Mouse (Mus musculus) layer of hippocampus, adult 9-11 months (tissue): ENCODE results near the gene Nrarp.

Experiments used
- DNase-seq: peaks from one replicate; pipeline ENCODE4 v3.0.0; 2022

Nrarp gene

DNA sequence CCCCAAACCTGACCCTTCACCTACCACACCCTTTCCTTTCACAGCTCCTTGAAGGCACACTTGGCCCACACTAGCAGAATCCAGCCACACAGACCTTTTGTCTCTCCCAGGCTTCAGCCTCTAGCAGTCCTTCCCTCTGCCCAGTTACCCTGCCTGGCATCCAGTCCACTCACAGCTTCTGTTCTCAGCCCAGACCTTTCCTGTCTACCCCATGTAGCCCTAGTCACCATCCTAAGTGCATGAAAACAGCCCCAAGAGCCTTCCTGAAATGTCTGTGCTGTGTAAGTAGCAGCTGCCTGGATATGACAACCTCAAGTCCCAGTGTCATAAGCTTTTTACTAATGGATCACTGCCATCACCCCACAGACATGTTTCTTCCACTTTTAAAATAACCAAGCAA is 17.4 kb downstream of the Nrarp start:
- no peak for DNase-seq

DNA sequence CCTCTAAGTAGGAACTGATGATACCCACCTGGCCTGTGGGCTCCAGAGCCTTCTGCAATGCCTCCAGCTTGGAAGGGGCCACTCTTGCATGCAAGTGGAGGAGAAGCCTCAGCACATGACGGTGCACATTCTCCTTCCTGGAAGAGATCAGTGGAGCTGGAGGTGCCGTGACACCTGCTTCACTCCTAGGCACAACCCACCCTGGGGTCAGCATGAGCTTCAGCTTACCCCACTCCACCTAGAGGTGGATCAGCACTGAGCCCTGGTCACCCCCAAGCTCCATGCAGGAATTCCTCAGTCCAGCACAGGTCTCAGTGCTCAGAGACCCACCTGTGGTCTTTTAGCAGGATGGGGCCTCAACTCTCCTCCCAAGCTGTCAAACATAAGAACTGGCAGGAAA is 20.1 kb downstream of the Nrarp start:
- DNase-seq, result no peak

DNA sequence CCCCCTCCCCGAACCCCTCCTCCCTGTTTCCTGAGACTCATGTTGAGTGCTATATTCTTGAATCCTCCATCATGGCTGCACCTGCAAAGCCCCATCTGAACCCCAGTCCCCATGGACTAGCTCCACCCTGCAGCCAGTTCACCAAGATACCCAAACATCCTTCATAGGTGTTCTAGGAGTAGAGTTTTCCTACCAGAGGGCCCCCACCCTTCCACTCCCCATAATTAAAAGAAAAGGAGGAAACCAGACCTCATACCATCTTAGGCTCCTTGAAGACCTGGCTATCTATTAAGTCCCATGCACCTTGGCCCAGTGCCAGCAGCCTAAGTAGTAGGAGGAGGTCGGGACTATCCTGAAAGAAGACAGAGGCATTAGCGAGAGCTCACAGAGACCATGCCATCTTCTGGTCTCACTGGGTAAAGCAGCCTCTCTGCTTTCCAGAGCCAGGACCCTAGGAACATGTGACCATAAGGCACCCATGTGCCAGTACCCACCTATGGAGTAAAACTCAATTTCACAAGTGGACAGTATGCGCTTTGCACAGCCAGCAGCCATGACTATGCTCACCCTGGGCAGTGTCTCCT is 23.2 kb downstream of the Nrarp start:
- DNase-seq, result no peak

DNA sequence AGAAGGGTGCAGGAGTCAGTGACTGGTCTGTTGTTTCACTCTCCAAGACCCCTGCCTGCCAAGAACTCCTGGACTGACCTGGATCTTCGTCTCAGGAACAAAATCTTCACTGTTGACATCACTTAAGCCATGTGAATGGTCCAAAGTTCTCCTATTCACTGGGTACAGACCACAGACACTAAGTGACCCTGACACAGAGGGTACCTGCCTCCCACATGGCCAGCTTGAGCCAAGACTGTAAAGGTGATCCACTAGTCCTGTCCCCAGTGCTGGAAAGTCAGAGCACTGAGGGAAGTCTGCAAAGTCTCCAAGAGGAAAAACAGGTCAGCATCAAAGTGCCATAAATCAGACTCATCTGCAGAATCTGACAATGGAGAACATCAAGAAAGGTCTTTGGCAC is 27.0 kb downstream of the Nrarp start:
- DNase-seq, result no peak

DNA sequence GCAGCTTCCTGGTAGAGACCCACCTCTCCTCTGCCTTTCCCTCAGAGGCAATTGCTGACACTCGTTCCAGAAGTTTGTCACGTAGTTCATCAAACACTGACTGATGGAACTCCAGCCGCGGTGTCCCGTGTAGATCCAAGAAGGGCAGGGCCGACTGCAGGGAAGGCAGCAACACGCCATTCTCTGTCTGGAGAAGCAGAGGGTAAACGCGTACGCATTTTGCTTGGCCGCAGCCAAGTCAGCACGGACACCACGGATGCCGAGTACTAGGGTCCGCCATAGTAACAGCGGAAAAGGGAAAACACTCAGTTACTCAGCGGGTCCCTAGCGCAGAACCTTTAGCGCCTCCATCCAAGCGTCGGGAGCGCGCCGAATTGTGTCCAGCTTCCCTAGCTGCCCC is 30.1 kb downstream of the Nrarp start:
- no peak for DNase-seq

DNA sequence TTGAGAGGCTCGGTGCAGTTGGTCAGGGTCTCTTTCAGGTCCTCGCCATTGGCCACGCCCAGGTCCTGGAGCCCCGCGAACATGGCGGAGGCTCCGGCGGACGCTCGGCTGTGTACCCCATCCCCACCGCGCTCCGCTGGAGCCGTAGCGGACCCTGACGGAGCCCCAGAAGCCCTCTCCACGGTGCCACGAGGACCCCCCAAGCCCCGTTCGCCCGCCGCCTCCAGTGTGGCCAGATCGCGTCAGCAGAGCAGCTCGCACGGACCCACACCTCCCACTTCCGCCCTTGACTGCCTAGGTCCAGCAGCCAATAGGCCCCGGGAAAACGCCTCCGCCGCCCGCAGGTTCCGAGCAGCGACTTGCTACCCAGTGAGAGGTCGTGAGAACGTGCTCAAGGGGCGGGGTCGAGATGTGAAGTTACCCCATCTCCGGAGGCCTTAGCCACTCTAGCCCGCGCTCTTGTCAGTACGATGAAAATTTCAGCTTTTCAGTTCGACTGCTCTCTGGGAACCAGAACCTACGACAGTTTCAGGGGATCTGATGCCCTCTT is 30.6 kb downstream of the Nrarp start, which contains the start of gene Nelfb:
Nelfb (minus strand) TSS at position 369 of the 550 bp plus-strand sequence.
- DNase-seq, result peak; percentile 86

DNA sequence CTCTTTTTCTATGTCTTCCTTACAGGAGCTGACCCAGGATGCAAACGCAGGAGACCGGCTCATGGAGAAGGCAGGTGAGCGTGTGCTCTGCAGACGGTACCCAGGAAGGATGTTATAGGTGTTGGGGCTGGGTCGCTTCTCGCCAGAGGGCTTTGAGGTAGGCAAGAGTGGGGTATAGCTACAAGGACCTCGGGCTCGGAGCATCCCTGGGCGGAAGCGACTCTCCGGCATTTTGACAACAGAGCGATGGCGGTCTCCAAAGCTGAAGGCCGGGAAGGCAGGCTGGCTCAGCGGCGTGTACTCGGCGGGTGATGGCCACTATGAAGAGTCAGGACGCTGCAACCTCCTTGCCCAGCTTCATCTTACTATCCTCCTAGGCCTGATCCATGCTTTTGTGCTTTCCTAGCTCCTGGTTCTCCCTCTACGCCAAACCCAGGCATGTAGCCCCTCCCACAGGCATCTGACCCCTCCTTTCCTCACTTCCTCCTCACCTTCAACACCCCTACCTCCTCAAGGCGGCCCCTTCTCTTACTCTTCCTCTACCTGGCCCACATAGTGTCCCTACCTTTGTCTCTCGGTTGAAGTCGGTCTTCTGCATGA is 32.8 kb downstream of the Nrarp start:
- DNase-seq, result no peak

DNA sequence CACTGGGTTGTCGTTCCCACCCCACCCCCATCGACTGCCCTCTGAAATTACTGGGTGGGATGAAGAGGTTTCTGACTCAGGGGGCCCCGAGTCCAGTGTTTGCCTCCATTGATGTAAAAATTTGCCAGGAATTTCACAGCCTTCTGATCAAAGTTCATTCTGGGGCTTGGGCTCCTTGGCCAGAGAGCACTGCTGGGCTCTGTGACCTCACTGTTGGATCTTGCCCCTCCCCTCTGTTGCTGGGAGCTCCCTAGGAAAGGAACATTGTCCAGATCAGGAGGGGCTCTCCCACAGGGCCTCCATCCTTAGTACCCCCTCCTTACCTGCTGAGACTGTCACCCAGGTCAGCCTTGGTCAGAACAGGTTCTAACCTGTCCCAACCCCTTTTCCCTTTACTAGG is 33.9 kb downstream of the Nrarp start, which contains the start of gene Stpg3:
Stpg3 (minus strand) TSS at position 194 of the 400 bp plus-strand sequence.
- DNase-seq, result no peak

DNA sequence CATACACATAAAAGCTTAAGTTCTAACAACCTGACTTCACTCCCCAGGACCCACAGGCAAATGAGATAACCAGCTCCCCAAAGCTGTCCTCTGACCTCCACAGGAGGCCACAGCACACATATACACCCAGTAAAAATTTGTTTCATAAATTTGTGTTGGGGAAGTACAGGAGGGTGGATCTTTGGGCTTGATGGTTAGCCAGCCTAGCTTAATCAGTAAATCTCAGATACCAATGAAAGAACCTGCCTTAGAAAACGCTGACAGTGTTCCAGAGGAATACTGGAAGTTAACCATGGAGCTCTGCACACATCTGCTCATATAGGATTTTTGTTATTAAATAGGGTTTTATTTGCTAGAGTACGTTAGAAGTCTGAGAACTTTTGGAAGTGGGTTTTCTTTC is 37.1 kb downstream of the Nrarp start:
- DNase-seq, result no peak

DNA sequence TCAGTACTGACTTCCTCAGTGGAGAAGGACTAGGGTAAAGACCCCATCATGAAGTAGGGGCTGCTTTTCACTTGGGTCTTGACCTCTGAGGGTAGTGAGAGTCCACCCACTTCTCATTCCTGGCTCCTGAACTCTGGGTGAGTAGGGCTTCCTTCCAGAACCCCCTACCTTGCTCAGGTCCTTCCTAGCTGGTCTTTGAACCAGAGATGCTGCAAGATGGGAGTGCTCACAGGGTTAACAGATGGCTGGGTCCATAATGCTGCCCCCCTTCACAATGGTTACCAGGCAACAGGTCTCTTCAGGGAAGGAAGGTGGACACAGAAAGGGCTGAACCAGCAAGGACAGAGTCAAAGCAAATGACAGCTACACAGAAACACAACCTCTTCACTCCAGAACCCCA is 37.9 kb downstream of the Nrarp start, which contains the start of gene Fam166a:
Fam166a (plus strand) TSS at position 301 of the 400 bp plus-strand sequence.
- DNase-seq, result no peak

DNA sequence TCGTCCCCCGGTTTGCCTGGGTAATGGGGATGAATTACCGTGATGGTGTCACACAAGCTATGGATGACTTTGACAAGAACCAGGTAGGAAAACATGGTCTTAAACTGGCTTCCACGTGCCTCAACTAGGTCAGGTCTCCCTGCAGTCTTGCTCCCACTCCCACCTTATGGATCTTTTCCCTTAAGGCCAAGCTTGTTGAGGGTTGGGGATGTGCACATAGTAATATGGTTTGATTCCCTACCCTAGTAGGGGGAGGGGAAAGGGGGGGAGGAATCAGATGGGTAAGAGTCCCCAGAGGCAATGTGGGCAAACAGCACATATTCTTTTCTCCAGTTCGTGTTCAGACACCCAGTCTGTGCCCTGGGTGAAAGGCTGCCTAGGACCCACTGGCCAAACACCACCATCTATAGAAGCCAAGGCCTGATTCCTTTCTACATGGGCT is 40.8 kb downstream of the Nrarp start:
- no peak for DNase-seq

DNA sequence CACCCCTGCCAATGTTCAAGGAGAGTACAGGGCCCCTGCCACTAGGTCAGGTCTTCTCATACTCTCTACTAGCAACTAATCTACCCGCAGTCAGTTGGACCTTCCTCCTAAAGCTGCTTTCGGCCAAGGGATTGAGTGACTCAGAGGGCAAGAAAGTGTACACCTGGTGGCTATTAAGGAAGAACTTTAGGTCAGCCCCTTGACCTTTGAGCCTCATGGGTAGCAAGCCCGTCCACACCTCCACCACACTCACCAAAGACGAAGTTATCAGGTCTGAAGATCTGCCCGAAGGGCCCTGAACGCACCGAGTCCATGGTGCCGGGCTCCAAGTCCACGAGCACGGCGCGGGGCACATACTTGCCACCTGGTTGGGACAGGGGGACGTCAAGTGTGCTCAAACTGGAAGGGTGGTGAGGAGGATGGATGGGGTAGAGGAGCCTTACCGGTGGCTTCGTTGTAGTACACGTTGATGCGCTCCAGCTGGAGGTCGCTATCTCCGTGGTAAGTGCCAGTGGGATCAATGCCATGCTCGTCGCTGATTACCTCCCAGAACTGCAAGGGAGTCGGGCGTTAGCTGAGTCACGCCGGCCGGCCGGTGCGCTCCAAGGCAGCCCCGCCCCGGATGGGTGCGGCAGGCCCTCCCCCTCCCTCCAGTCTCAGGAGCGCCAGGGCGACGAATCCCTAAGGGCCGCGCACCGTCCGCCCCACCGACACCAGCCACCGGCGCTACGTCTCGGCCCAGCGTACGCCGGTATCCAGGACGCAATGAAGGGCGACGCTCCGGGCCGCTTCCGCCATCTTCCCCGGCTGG is 43.3 kb downstream of the Nrarp start:
- DNase-seq, result peak; percentile 83

DNA sequence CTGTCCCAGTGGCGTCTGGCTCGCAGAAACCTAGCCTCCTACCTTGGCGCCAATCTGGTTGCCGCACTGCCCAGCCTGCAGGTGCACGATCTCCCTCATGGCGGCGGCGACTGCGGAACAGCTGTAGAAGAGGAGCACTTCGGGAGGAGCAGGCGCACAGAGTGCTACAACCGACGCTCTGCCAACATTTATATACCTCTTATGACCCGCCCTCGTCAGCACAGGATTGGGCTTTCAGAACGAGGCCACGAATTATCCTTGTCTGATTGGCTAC is 43.9 kb downstream of the Nrarp start, which contains the start of gene Tubb4b:
Tubb4b (minus strand) TSS at position 211 of the 274 bp plus-strand sequence.
- DNase-seq, result no peak

DNA sequence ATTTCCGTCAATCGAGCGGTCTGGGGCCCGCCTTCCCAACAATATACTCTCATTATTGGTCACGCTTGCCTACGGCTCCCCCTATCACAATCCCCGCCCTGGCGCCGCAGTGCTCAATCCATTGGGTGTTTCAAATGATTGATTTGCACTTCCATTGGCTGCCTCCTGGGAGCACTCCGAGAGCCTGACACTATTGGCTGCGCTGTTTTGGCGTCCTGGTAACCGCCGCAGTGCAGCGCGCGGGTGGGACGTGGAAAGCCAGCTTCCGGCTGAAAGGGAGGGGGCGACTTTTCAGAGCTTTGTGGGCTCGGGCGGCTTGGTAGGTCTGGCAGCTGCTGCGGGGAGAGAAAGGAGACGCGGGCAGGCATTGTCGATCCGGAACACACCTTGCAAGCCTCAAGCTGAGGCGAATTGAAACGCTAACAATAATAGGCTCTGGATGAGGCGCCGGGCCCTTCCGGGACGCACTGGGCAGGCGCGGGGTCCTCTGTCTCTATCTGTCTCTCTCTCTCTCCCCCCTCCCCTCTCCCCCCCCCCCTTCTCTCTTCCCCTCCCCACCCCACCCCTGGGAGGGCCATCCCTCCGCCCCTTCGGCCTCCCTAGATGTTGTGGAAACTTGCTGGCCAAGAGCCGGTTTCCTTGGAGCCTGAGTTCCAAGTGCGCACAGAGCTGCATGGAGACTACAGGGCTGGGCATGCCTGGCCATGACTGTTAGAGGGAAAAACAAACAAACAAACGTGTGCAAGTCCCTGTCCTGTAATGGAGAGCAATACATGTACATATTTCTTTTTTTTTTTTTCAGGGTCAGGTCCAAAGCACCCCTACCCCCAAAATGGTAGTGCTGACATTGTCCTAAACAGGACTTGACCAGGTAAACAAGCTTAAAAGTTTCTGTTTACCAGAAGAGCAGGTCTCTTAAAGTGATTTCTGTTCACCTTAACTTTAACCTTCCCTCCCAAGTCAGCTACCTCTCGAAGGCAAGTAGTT is 44.5 kb downstream of the Nrarp start:
- DNase-seq, result peak; percentile 100

DNA sequence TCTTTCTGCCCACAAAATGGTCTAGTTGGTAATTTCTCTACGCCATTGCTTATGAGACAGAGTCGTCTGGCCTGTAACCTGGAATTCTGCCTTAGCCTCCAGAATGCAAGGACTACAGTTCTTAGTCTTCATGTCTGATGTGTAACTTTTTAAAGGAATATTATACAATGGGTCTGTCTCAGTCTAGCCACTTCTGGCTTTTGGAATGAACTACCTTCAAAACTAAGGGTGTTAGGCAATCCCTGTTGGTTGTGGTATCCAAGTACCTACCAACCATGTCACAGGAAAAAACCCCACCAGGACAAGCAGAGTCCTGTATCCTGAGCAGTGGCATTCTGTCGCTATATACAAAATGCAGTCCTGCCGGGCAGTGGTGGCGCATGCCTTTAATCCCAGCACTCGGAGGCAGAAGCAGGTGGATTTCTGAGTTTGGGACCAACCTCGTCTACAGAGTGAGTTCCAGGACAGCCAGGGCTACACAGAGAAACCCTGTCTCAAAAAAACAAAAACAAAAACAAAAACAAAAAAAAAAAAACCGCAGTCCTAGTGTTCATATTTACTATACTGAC is 45.3 kb downstream of the Nrarp start:
- no peak for DNase-seq

DNA sequence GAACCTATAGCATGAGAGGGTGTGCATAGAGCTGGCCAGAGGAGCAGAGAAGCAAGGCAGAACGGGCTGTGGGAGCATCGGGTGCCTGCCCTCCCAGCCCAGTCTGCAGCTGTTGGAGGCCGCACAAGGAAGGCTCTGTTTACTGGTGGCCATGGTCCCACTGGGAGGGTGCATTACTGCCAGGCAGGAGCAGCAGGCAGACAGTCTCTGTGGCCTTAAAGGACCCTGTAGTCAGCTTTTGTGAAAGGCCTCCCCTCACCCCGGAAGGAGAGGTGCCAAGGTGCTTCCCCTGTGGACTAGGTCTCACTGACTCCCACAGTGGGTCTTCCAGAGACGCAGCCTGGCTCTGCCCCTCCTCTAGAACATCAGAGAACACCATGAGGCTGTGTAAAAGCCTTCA is 46.3 kb downstream of the Nrarp start:
- DNase-seq, result peak; percentile 83

DNA sequence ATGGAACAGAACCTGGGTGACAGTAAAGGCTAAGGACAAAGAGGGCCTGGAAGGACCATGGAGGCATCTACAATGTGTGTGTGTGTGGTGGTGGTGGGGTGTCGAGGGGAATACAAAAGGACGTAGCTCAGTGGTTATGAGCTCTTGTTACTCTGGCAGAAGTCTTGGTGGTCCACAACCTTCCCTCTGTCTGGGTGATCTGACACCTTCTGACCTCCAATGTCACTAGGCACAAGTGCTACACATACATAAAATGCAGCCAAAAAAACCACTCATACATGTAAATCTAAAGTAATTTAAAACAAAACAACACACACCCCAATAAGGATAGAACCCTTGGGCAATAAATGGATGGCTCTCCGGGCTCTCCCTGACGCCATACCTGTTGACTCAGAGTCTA is 46.8 kb downstream of the Nrarp start:
- no peak for DNase-seq

DNA sequence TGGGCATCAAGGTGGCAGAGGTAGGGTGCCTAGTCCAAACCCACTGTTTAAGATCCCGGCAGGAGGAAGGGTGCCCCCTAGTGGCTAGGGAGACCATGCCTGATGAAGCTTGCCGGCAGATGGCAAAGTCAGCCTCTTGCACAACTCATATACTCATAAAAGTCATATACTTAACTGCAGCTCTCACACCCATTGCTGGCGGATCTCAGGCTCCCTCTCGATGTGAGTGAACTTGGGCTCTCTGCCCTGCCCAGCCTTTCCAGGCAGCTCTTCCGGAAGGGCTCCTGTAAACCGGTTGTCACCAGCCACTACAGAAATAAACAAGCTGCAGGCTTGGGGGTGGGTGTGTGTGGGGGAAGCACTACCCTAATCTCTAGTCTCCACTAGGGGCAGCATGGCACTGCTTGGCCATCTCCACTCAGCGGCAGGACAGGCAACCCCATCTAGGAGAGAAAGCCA is 47.9 kb downstream of the Nrarp start:
- DNase-seq, result peak; percentile 90

DNA sequence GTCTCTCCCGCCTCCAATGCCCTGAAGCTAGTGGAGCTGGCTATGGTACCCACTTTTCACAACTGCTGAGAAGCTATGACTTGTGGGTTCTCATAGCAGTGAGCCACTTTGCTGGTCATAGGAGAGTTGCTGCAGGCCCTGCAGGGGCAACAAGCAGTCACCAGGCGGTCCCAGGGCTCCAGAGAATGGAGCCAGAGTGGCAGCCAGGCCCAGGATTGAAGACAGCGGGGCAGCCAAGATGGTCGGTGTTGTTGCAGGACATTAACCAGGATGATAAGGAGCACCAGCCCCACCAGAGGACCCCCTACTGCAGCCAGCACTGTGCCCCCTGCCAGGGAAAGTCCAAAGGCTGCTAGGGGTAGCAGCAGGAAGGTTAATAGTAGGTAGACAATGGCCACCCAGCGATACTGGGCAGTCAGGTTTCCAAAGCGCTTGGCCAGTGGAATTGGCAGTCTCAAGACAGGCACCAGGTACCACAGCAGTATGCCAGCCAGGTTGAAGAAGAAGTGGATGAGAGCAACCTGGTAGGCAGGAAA is 48.5 kb downstream of the Nrarp start:
- no peak for DNase-seq

DNA sequence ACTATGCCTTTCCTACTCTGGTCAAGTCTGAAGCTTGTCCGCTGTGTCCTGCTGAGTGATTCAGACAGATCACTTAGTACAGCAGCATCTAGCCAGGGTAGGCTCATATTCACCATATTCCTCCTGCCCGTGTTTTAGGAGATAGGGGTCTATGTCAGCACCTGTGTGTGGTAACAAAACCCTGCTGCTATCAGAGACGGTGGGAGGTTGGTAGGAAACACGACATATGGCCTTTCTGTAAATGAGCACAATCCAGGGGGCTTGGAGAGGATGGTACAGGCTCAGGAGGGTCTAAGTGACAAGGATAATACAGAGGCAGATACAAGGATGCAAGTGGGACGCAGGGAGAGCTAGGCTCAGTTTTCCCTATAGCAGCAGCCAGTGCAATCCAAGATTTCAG is 49.0 kb downstream of the Nrarp start:
- no peak for DNase-seq

DNA sequence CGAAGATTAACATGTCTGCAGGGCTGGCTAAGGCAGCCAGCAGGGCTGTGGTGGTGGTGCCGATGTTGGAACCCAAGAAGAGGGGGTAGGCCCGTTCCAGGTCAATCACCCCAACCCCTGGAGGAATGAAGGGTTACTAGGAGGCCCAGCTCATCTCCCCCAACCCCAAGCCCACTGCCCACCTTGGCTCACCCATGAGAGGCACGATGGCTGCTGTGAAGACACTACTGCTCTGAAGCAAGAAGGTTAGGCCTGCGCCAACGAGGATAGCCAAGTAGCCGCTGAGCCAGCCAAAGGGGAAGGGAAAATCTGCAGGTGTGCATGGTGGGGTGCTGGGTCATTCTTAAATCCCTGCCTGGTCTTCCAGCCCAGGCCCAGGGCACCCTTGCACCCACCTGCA is 50.0 kb downstream of the Nrarp start:
- DNase-seq, result no peak

DNA sequence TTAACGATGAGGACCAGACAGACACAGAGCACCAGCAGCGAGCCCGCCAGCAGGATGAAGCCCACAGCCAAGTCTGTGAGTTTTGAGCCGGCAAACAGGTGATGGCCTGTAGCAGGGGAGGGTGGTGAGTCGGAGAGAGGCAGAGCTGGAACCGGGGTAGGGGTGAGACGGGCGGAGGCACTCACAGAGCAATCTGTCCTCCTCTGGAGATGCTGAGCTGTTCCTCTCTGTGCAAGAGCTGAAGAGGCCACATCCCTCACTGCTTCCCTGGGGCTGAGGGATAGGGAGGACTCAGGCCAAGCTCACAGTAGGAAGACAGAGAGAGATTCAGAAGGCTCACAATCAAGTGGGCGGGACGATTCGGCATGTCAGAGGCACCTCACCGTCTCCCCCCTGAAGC is 50.5 kb downstream of the Nrarp start:
- DNase-seq, result no peak
